Mouse (Mus musculus) c-Kit-positive CD71-positive TER-119-positive erythroid progenitor cells, embryonic 14.5 days (primary cell): Measurements from ENCODE around the gene Cdt1.

Experiments
- DNase-seq: peaks from one replicate; pipeline ENCODE4 v3.0.0-alpha.2; 2013; ENCODE audit warnings: low spot score

Cdt1 gene

DNA sequence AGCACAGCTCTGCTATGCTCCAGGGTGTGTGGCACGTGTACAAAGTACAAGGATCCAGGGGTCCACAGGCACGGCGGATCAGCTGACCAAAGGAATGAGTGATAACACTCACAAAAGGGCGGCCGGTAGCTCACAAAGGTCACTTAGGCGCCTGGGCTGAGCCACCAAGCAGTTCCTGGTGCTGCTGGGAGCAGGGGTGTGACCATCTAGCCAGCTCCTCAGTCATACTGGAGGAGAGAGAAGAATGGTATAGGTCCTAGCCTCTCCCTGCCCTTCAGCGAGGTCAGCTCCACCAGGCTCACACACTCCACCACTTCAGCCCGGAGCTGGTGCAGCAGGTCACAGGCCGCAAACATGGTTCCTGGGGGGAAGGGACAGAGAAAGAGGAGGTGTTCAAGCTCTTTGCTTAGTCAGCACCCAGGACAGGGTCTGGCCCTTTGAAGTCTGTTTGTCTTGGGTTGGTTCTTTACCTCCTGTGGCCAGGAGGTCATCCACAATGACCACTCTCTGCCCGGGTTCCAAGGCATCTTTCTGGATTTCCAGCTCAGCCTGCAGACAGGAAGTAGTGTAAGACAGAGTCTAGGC, 6.9 kb downstream of the Cdt1 start:
- DNase-seq, result no peak

GRCm38 (mm10) chr8:122575286-122575685, 7.5 kb downstream of the Cdt1 start:
- DNase-seq, result no peak

GRCm38 (mm10) chr8:122575735-122576647, 8.2 kb downstream of the Cdt1 start:
- DNase-seq, result no peak

- DNase-seq, result peak; percentile 94
Measured at GRCm38 (mm10) chr8:122576648-122577022, 8.8 kb downstream of the Cdt1 start, which contains the start of gene Aprt. Gene Aprt, minus strand, starts transcription at chr8:122576909.

- no peak for DNase-seq
Measured at GRCm38 (mm10) chr8:122577116-122577515, 9.3 kb downstream of the Cdt1 start.

- DNase-seq, result no peak
Measured at GRCm38 (mm10) chr8:122579196-122579595, 11.4 kb downstream of the Cdt1 start.

DNA sequence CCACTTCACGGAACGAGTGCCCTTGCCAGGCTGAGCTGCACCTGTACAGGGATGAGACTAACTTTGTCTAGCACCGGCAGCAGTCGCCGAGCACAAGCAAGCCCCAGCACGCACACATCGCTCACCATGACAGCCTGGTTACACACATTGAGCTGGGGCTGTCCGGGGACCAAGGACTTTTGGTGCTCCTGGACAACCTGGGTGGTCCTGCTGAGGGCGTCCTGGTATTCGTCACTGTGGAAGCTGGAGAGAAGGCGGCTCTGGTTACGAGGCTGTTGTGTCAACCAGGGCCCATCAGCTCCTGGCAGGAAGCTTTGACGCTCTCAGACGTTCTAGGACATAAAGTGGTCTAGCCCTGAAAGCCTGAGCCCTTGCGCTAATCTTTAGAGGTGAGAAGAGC, 13.1 kb downstream of the Cdt1 start:
- DNase-seq, result no peak

GRCm38 (mm10) chr8:122584981-122585380, 17.2 kb downstream of the Cdt1 start:
- DNase-seq, result no peak

DNA sequence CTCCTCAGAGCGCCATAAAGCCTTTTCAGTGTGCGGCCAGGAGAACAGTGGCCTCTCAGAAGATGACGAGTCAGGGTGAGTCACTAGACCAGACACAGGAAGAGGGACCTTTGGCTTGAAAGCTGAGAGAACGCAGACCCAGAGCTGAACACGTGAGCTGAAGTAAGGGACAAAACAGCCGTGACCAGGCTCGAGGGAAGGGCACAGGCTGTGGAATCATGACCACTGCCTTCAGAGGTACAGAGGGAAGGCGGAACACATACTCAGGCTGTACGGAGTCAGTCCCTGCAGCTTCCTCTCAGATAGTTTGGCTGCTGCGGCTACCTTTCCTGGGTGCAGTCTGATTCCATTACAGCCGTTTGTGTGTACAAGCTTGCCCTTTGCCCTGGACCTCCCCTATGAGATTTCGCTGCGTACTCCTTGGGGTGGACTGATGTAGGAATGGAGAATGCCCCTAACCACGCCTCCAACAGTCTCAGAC, 17.6 kb downstream of the Cdt1 start:
- no peak for DNase-seq

DNA sequence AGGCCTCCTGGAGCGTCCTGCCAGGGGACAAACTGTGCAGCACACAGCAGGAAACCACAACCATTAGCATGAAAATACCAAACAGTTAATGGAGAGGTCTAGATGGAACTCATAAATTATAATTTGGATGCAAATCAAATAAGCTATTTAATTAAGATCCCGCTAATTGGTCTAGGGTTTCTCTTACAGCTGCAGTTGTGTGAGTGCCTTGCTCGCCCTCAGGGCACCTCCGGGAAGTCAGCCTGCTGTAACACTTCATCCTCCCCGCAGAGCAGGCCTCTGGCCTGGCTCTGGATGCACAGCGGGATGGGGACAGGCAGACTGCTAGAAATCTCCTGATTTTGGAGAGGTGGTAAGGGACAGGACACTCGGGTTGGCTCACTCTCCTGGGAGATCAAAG, 18.4 kb downstream of the Cdt1 start:
- DNase-seq, result no peak

DNA sequence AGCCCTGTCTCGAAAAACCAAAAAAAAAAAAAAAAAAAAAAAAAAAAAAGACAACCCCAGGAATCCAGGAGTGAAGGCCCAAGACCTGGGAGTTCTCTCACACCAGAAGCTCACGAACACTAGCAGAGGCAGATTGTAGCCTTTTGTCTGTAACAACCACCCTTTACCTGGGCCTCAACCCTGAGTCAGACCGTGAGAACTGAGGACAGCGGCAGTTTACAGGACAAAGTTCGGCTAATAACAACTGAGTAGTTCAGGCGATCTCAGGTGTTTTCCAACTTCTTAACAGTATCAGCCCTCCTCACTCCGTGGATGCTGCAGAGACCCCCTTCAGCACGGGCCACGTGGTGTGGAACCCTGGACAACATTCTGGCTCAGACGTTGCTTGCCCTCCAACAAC, 18.9 kb downstream of the Cdt1 start:
- DNase-seq, result no peak

DNA sequence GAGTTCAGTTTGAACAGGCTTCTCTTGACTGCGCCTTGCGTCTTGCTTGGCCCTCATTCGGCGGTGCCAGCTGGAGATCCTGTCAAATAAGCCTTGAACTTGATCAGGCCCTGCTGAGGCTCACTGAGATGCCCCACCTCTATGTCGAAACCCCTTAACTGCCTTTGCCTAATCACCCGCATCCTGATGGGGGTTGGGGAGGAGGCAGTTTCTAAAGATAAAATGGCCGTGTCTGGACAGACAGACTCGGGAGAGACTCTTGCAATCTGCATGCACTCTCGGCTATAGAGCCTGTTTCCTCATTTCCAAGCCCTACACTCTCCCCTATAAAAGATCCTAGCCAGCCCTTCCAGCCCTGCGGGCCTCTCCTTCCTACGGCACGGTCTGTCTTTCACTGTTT, 25.4 kb downstream of the Cdt1 start:
- DNase-seq, result no peak

DNA sequence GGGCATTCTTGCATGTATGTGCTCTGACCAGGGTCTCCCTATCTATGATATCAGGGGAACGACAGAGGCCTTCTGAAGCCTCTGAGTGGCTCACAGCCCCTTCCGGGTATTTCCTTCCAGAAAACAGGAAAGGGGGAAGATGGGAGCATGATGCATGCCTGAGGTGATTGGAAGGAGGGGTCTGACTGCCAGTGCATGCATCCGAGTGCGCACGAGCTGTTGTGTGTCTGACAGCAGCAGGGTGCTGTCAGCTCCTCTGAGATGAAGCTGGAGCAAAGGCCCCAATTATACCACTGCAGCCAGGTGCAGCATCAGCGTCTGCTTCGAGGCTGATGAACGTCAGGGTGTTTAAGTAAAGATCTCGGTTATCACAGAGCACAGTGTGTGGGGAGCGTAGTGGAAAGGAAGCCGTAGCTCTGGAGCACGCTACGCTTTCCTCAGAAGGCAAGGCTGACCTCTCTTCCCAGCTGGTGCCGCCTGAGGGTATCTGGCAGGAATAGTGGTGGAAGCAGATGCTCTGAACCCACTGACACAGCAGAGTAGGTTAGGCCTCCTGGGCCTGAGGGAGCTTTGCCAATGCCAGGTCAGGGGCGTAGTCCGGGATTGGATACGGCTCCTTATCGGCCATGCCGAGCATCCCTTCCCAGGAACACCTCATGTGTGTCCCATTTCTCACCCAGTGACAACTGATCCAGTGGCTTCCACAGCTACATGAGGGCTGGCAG, 26.1 kb downstream of the Cdt1 start:
- no peak for DNase-seq

- DNase-seq, result no peak
Measured at GRCm38 (mm10) chr8:122596031-122596430, 28.2 kb downstream of the Cdt1 start.

- no peak for DNase-seq
Measured at GRCm38 (mm10) chr8:122600666-122601065, 32.9 kb downstream of the Cdt1 start.

- DNase-seq, result no peak
Measured at GRCm38 (mm10) chr8:122604640-122605039, 36.8 kb downstream of the Cdt1 start.

DNA sequence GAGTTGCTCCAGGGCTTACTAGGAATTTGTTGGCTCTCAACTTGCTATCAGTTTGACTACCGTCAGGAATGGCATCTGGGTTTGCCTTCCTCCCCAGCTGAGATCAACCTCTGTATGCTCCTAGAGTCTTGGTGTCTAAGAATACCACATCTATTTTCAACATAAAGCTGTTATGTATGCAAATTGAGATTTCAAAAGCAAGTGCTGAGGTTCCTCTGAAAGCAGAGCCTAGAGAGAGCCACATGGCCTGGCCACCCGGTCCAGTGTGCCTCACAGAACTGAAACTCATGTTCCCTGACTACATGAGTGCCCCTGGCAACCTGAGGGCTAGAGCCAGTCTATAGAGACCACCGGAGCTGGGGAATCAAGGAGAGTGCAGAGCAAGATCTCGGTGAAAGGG, 37.6 kb downstream of the Cdt1 start:
- no peak for DNase-seq

- no peak for DNase-seq
Measured at GRCm38 (mm10) chr8:122606810-122607209, 39.0 kb downstream of the Cdt1 start.

- DNase-seq, result no peak
Measured at GRCm38 (mm10) chr8:122610209-122610608, 42.4 kb downstream of the Cdt1 start.

- DNase-seq, result no peak
Measured at GRCm38 (mm10) chr8:122610612-122611277, 42.9 kb downstream of the Cdt1 start.

DNA sequence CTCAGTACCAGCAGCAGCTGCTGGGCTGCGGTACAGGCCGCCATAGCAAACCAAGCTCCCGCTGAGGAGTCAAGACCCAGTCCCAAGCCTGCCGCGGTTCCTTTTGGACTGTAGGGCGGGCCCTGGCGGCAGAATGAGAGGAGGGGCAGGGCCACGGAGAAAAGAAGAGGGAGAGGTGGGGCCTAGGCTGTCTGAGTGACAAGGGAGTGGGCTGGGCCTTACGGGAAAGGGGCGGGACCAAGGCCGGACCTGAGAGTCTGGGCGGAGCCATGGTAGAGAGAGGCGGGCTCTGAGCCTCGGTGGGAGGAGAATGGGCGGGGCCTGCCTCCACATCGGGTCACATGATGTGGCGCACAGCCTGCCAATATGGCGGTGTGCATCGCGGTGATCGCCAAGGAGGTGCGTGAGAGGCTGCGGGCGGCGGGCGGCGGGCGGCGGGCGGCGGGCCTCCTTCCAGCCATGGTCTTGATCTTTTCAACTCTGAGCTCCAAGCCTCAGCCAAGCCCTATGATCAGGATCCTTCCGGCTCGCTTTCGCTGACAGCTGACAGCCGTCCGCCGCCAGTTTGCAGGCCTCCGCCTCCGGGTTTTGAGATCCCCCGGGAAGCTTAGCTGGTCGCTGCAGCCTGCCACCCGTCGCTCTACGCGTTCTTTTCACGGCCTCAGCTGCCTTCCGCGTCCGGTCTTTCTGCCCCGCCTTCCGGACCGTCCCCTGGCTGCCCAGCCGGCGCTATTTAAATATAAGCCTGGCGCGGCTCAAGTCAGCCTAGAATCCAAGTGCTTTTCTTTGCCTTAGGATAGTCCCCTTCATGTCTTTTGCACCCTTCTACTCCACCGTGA, 43.7 kb downstream of the Cdt1 start, which contains the start of the genes Galns and Trappc2l:
Galns (minus strand) TSS at position 169 of the 839 bp plus-strand sequence.
Trappc2l (plus strand) TSS at position 346 of the 839 bp plus-strand sequence.
- DNase-seq, result peak; percentile 99
